Mouse (Mus musculus) heart, postnatal 0 days (tissue): Measurements from ENCODE around the gene Fxyd1.

Experiments used
- CTCF ChIP-seq: IDR thresholded peaks from 2 replicates; pipeline ENCODE4 v1.5.1; 2016; ENCODE audit warnings: antibody characterized with exemption, control low read depth, low read depth
- EP300 ChIP-seq: IDR thresholded peaks from 2 replicates; pipeline ENCODE4 v1.6.1; 2016; ENCODE audit warnings: antibody characterized with exemption, low read depth

DNA sequence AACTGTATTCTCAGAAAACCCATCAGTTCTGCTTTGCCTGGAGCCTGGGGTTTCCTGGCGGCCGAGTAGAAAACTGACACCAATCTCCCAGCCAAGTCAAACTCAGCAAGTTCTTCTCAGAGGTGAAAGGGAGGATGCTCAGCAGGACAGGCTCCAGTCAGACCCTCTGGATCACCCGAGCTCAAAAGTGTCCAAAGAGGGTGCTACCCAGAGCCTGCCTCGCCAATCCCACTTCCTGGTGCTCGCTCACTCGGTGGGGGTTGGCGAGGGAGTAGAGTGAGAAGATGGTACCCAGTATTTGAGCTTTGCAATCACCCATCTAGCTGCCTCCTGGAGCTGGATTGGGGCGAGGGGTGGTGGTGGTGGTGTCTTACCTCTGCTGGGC is 16.0 kb downstream of the Fxyd1 start:
- TF ChIP-seq EP300 (no peak), CTCF (no peak)
